ENCODE assay signal across 12 mouse cellular contexts in the genomic region with DNA sequence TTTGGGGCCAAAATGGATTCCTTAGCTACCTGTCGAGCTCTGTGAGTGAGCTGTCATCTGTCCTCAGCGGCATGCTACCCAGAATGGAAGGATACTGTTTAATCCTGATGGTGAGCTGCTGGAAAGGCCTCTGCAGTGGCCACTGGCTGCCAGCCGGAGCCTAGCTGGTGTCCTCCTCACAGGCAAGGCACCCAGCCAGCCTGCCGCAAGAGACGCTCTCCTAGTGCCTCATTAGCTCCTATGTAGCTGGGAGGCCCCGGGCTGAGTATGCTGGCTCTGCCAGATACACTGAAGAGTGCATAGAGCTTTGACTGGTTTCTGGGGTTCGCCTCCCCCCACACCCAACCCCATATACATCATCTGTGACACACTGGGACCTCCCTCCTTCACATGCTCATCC. TPM values are rescaled to one million over a fixed set of nuclear protein-coding genes. Genes with fewer than 3 reads are reported as not detected.
DNase-seq lines count a peak whose midpoint lies in the region; ATAC-seq and TF ChIP-seq lines count a peak whose summit lies in the region.
"Had no signal": no experiment of that assay in that cellular context is flagged by ENCODE, and none has a peak within 500 bp of the region (broad histone marks: within the 10 kb centered on the region; RNA-seq: fewer than 3 reads in every experiment).

No protein-coding gene starts in this region.

- no peaks in the 10 kb centered on the region for H3K36me3 ChIP-seq in heart, embryonic 11.5 days (ENCODE audit: control insufficient read depth, insufficient read depth, low read length)
- no peaks in the 10 kb centered on the region for H3K36me3 ChIP-seq in midbrain, embryonic 14.5 days (ENCODE audit: control insufficient read depth, insufficient read depth, low read length)
- no peaks in the 10 kb centered on the region for H3K36me3 ChIP-seq in midbrain, embryonic 13.5 days
- no peaks in the 10 kb centered on the region for H3K36me3 ChIP-seq in embryonic facial prominence, embryonic 15.5 days
- H3K36me3 ChIP-seq in limb, embryonic 14.5 days (ENCODE audit: control insufficient read depth, insufficient read depth, low read length), result peaks cover 15% of the 10 kb centered on the region; the same call in 1 of the 2 replicates
- H3K36me3 ChIP-seq: liver, embryonic 13.5 days; neural tube, embryonic 12.5 days had no signal

- peak overlapping the region; percentile 4; the same call in 1 of the 2 replicates for H3K4me2 ChIP-seq in heart, embryonic 11.5 days
- H3K4me2 ChIP-seq in midbrain, embryonic 14.5 days (ENCODE audit: low read length), result no peak overlapping the region
- H3K4me2 ChIP-seq in midbrain, embryonic 13.5 days (replicated peaks), result no peak overlapping the region
- H3K4me2 ChIP-seq in embryonic facial prominence, embryonic 15.5 days (replicated peaks), result 0 out of 2 replicates have a peak overlapping the region, but pooled peaks have one; percentile 6
- 0 out of 2 replicates have a peak overlapping the region, but pooled peaks have one; percentile 66 for H3K4me2 ChIP-seq in limb, embryonic 14.5 days (replicated peaks; ENCODE audit: low read depth, low read length, severe bottlenecking)
- H3K4me2 ChIP-seq: liver, embryonic 13.5 days had no signal

- 66% methylated on average over 7 of the region's 7 CpGs for WGBS in heart, embryonic 11.5 days (ENCODE audit: insufficient replicate concordance)
- WGBS in midbrain, embryonic 14.5 days, result 69% methylated on average over 7 of the region's 7 CpGs
- 67% methylated on average over 7 of the region's 7 CpGs for whole genome bisulfite sequencing in midbrain, embryonic 13.5 days
- 50% methylated on average over 7 of the region's 7 CpGs for WGBS in embryonic facial prominence, embryonic 15.5 days
- 64% methylated on average over 7 of the region's 7 CpGs for WGBS in limb, embryonic 14.5 days

- TF ChIP-seq POLR2A in limb, embryonic 14.5 days (IDR thresholded peaks at IDR 0.05; ENCODE audit: borderline replicate concordance, extremely low read depth, insufficient read depth, insufficient read length), result no peak

- no peak overlapping the region for H3K9ac ChIP-seq in heart, embryonic 11.5 days (ENCODE audit: low read depth, low read length)
- H3K9ac ChIP-seq in midbrain, embryonic 14.5 days (replicated peaks; ENCODE audit: low read length), result no peak overlapping the region
- H3K9ac ChIP-seq in midbrain, embryonic 13.5 days (replicated peaks), result no peak overlapping the region
- H3K9ac ChIP-seq in embryonic facial prominence, embryonic 15.5 days, result no peak overlapping the region
- 0 out of 2 replicates have a peak overlapping the region, but pooled peaks have one; percentile 4 for H3K9ac ChIP-seq in limb, embryonic 14.5 days (ENCODE audit: low read depth, low read length, severe bottlenecking)
- H3K9ac ChIP-seq: liver, embryonic 13.5 days; neural tube, embryonic 12.5 days had no signal

- H3K27ac ChIP-seq in heart, embryonic 11.5 days (ENCODE audit: low read depth, low read length), result no peak overlapping the region
- no peak overlapping the region for H3K27ac ChIP-seq in midbrain, embryonic 14.5 days (replicated peaks; ENCODE audit: low read depth, low read length)
- H3K27ac ChIP-seq in midbrain, embryonic 13.5 days, result no peak overlapping the region
- no peak overlapping the region for H3K27ac ChIP-seq in embryonic facial prominence, embryonic 15.5 days (replicated peaks)
- no peak overlapping the region for H3K27ac ChIP-seq in limb, embryonic 14.5 days (replicated peaks; ENCODE audit: low read depth, low read length)
- H3K27ac ChIP-seq: kidney, postnatal 0 days; liver, embryonic 13.5 days; neural tube, embryonic 12.5 days had no signal

- no peak for DNase-seq in heart, postnatal 4 days
- peak; percentile 18 for DNase-seq in midbrain, embryonic 14.5 days
- no peak for DNase-seq in limb, embryonic 14.5 days (ENCODE audit: low spot score)
- no peak for DNase-seq in frontal cortex, postnatal 14 days (ENCODE audit: low spot score in 2 of 2)
- DNase-seq: layer of hippocampus, postnatal 36 days; liver, embryonic 13.5 days had no signal

- no peak for ATAC-seq in heart, embryonic 11.5 days (replicated peaks; ENCODE audit: insufficient number of reproducible peaks, low FRiP score, low TSS enrichment)
- ATAC-seq in midbrain, embryonic 14.5 days (ENCODE audit: low FRiP score, low TSS enrichment), result no peak
- no peak for ATAC-seq in midbrain, embryonic 13.5 days
- ATAC-seq in embryonic facial prominence, embryonic 15.5 days (ENCODE audit: insufficient number of reproducible peaks, low FRiP score, low TSS enrichment, low read depth), result no peak
- no peak for ATAC-seq in limb, embryonic 14.5 days (ENCODE audit: low FRiP score, low read depth)

- peaks cover 42% of the 10 kb centered on the region for H3K4me1 ChIP-seq in heart, embryonic 11.5 days (ENCODE audit: control insufficient read depth, insufficient read depth, low read length)
- peaks cover 27% of the 10 kb centered on the region for H3K4me1 ChIP-seq in midbrain, embryonic 14.5 days (ENCODE audit: control insufficient read depth, insufficient read depth, low read length)
- peaks cover 42% of the 10 kb centered on the region for H3K4me1 ChIP-seq in midbrain, embryonic 13.5 days (replicated peaks)
- H3K4me1 ChIP-seq in embryonic facial prominence, embryonic 15.5 days, result peaks cover 68% of the 10 kb centered on the region
- peaks cover 29% of the 10 kb centered on the region for H3K4me1 ChIP-seq in limb, embryonic 14.5 days (ENCODE audit: control insufficient read depth, insufficient read depth, low read length)

- no peaks in the 10 kb centered on the region for H3K9me3 ChIP-seq in heart, embryonic 11.5 days (replicated peaks; ENCODE audit: control insufficient read depth, low read length)
- no peaks in the 10 kb centered on the region for H3K9me3 ChIP-seq in midbrain, embryonic 14.5 days (ENCODE audit: control insufficient read depth, low read length)
- H3K9me3 ChIP-seq in midbrain, embryonic 13.5 days, result no peaks in the 10 kb centered on the region
- H3K9me3 ChIP-seq in embryonic facial prominence, embryonic 15.5 days (replicated peaks), result no peaks in the 10 kb centered on the region
- H3K9me3 ChIP-seq in limb, embryonic 14.5 days (ENCODE audit: control insufficient read depth, low read length), result no peaks in the 10 kb centered on the region
- H3K9me3 ChIP-seq: liver, embryonic 13.5 days; neural tube, embryonic 12.5 days had no signal

- H3K4me3 ChIP-seq in heart, embryonic 11.5 days (ENCODE audit: low read depth, low read length), result no peak overlapping the region
- no peak overlapping the region for H3K4me3 ChIP-seq in midbrain, embryonic 14.5 days (replicated peaks; ENCODE audit: low read depth, low read length)
- no peak overlapping the region for H3K4me3 ChIP-seq in midbrain, embryonic 13.5 days (replicated peaks)
- H3K4me3 ChIP-seq in embryonic facial prominence, embryonic 15.5 days (replicated peaks), result no peak overlapping the region
- H3K4me3 ChIP-seq in limb, embryonic 14.5 days (replicated peaks; ENCODE audit: low read length), result no peak overlapping the region
- H3K4me3 ChIP-seq: liver, embryonic 13.5 days; neural tube, embryonic 12.5 days had no signal

- no peaks in the 10 kb centered on the region for H3K27me3 ChIP-seq in heart, embryonic 11.5 days (ENCODE audit: control insufficient read depth, insufficient read depth, low read length)
- H3K27me3 ChIP-seq in midbrain, embryonic 14.5 days (ENCODE audit: control insufficient read depth, insufficient read depth, low read length), result peaks cover 6% of the 10 kb centered on the region
- H3K27me3 ChIP-seq in midbrain, embryonic 13.5 days, result peaks cover 19% of the 10 kb centered on the region
- no peaks in the 10 kb centered on the region; the same call in 1 of the 2 replicates for H3K27me3 ChIP-seq in embryonic facial prominence, embryonic 15.5 days
- H3K27me3 ChIP-seq in limb, embryonic 14.5 days (ENCODE audit: control insufficient read depth, insufficient read depth, low read length), result no peaks in the 10 kb centered on the region

RNA-seq across cellular contexts. Expression of gene Pgf, which starts 3.6 kb away (rescaled TPM):
- 9.0 and 12.7 TPM in 2 replicates for polyA plus RNA-seq in heart, embryonic 11.5 days (2014; fragmentation: Nextera tagmentation; extraction: Ambion mirVana)
- total RNA-seq in heart, postnatal 4 days (2021), result 1 to 10 TPM; 3.7 to 4.9 TPM
- 6.0 and 7.1 TPM in 2 replicates for polyA plus RNA-seq in midbrain, embryonic 14.5 days (2014; fragmentation: Nextera tagmentation; extraction: Ambion mirVana)
- 5.7 and 6.3 TPM in 2 replicates for polyA plus RNA-seq in midbrain, embryonic 13.5 days (2015; fragmentation: Nextera tagmentation; extraction: Ambion mirVana)
- 15.3 and 15.9 TPM in 2 replicates for polyA plus RNA-seq in embryonic facial prominence, embryonic 15.5 days (2015; fragmentation: Nextera tagmentation; extraction: Ambion mirVana)
- polyA plus RNA-seq in limb, embryonic 14.5 days (2012; rRNA removed), result 10.0 and 10.3 TPM in 2 replicates
- 14.6 and 16.1 TPM in 2 replicates for polyA plus RNA-seq in limb, embryonic 14.5 days (2014; fragmentation: Nextera tagmentation; extraction: Ambion mirVana)
- total RNA-seq: megakaryocyte-erythroid progenitor cell, adult 5-6 weeks had no signal

RNA-seq across cellular contexts. Expression of gene Rps6kl1, which starts 23.0 kb away (rescaled TPM):
- polyA plus RNA-seq in heart, embryonic 11.5 days (2014; fragmentation: Nextera tagmentation; extraction: Ambion mirVana), result 0.94 and 1.3 TPM in 2 replicates
- total RNA-seq in heart, postnatal 4 days (2021), result 1 to 10 TPM; 2.3 to 3.0 TPM
- polyA plus RNA-seq in midbrain, embryonic 14.5 days (2014; fragmentation: Nextera tagmentation; extraction: Ambion mirVana), result 22.2 and 27.1 TPM in 2 replicates
- polyA plus RNA-seq in midbrain, embryonic 13.5 days (2015; fragmentation: Nextera tagmentation; extraction: Ambion mirVana), result 15.6 and 16.6 TPM in 2 replicates
- 0.69 and 1.1 TPM in 2 replicates for polyA plus RNA-seq in embryonic facial prominence, embryonic 15.5 days (2015; fragmentation: Nextera tagmentation; extraction: Ambion mirVana)
- 0.37 and 0.43 TPM in 2 replicates for polyA plus RNA-seq in limb, embryonic 14.5 days (2012; rRNA removed)
- 0.39 and 0.50 TPM in 2 replicates for polyA plus RNA-seq in limb, embryonic 14.5 days (2014; fragmentation: Nextera tagmentation; extraction: Ambion mirVana)
- total RNA-seq: megakaryocyte-erythroid progenitor cell, adult 5-6 weeks had no signal

RNA-seq across cellular contexts. Expression of gene Eif2b2, which starts 45.3 kb away (rescaled TPM):
- polyA plus RNA-seq in heart, embryonic 11.5 days (2014; fragmentation: Nextera tagmentation; extraction: Ambion mirVana), result 60.4 and 60.6 TPM in 2 replicates
- total RNA-seq in heart, postnatal 4 days (2021), result 10 to 100 TPM; 55.0 to 55.9 TPM
- polyA plus RNA-seq in midbrain, embryonic 14.5 days (2014; fragmentation: Nextera tagmentation; extraction: Ambion mirVana), result 77.1 and 78.7 TPM in 2 replicates
- 90.4 and 97.3 TPM in 2 replicates for polyA plus RNA-seq in midbrain, embryonic 13.5 days (2015; fragmentation: Nextera tagmentation; extraction: Ambion mirVana)
- polyA plus RNA-seq in embryonic facial prominence, embryonic 15.5 days (2015; fragmentation: Nextera tagmentation; extraction: Ambion mirVana), result 91.1 and 94.6 TPM in 2 replicates
- polyA plus RNA-seq in limb, embryonic 14.5 days (2012; rRNA removed), result 109 and 128 TPM in 2 replicates
- 78.2 and 79.6 TPM in 2 replicates for polyA plus RNA-seq in limb, embryonic 14.5 days (2014; fragmentation: Nextera tagmentation; extraction: Ambion mirVana)

Comparison
In these comparisons a context has a peak if more than half of its experiments do, and no peak if none do; other contexts are left out.
1. H3K4me2 ChIP-seq: peak in heart, embryonic 11.5 days (single experiment), embryonic facial prominence, embryonic 15.5 days (single experiment) and limb, embryonic 14.5 days (single experiment); none in midbrain, embryonic 14.5 days (single experiment) and midbrain, embryonic 13.5 days (single experiment).